Mouse (Mus musculus) large intestine, adult 2 months (tissue): ENCODE data around the gene Nup107. TPM values are rescaled to one million over a fixed set of nuclear protein-coding genes. Genes with fewer than 3 reads are reported as not detected.

ENCODE experiments used
- DNase-seq: peaks from one replicate; pipeline ENCODE4 v3.0.0-alpha.2; 2012; ENCODE audit warnings: low read depth, low spot score
- WGBS: fragments of 180-500 bp; shearing (Covaris S2); methylation state at CpG from one replicate; pipeline ENCODE4 v1.1.7; 2018; 5-methylcytosine and 5-hydroxymethylcytosine counted together
- polyA plus RNA-seq: library from polyadenylated mRNA; depleted of rRNA; stranded (reverse); fragments of >200 nt; gene quantifications from 2 replicates; pipeline ENCODE4 v1.2.3, GENCODE M21; 2012

Gene Nup107
- polyA plus RNA-seq, 1 experiment: 7.2 TPM

GRCm38 (mm10) chr10:117805919-117806318 lies 13.4 kb upstream of the Nup107 start:
- 67% methylated on average over 9 of the region's 9 CpGs for WGBS
- no peak for DNase-seq

- WGBS: 83% methylated on average over 31 of the region's 31 CpGs
- no peak for DNase-seq
Observed at GRCm38 (mm10) chr10:117803870-117804850, 11.7 kb upstream of the Nup107 start.

DNA sequence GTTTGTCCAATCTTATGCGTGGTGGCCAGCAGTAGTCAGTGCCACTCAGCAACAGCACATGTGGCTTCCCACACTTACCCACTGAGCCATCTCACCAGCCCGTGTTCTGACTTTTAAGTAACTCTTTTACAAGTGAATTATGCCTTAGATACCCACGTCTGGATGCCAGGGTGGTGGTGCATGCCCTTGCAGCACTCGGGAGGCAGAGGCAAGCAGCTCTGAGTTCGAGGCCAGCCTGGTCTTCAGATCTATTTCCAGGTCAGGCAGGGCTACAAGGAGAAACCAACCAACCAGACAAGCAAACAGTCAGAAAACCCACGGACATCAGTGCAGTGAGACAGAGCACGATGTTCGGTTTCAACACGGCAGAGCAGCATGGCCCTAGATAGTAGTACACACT lies 9.4 kb upstream of the Nup107 start:
- WGBS: 90% methylated on average over 9 of the region's 9 CpGs

GRCm38 (mm10) chr10:117799806-117800205 lies 7.3 kb upstream of the Nup107 start:
- WGBS: 49% methylated on average over 11 of the region's 11 CpGs
- no peak for DNase-seq

More for the DNA sequence above, 9.4 kb upstream of the Nup107 start:
- DNase-seq: no peak

GRCm38 (mm10) chr10:117798436-117799035 lies 6.0 kb upstream of the Nup107 start:
- DNase-seq: no peak
- 76% methylated on average over 6 of the region's 6 CpGs for WGBS

DNA sequence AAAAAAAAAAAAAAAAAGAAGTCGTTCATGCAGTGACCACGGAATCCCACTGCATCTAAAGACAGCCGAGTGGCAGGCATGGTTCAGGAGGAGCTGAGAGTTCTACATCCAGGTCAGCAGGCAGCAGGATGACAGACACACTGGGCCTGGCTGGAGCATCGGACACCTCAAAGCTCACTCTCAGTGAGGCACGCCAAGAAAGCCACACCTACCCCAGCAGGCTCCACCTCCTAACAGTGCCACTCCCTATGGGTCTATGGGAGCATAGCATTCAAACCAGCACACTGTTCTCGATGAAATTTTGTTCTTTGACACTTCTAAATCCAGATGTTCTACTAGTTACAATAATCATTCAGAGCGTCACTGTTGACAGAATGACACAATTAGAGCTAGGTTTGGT lies 5.2 kb upstream of the Nup107 start:
- no peak for DNase-seq
- WGBS: 54% methylated on average over 7 of the region's 7 CpGs

DNA sequence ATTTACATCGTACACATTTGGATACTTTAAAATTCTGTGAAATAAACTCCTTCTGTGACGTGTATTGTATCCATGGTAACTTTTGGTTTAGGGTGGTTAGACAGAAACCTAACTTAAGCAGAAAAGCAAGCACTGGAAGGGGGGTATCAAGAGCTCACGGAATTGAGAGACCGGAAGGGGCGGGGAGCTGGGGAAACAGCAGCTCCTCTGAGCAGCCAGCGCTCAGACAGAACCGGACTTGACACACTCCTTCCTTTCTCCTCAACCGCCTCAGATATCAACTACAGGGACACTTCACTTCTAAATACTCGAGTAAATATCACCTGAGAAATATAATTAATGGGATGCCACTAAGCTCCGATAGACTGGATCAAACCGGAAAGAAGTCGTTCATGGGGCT lies 4.6 kb upstream of the Nup107 start:
- DNase-seq: no peak
- WGBS: 87% methylated on average over 12 of the region's 12 CpGs

DNA sequence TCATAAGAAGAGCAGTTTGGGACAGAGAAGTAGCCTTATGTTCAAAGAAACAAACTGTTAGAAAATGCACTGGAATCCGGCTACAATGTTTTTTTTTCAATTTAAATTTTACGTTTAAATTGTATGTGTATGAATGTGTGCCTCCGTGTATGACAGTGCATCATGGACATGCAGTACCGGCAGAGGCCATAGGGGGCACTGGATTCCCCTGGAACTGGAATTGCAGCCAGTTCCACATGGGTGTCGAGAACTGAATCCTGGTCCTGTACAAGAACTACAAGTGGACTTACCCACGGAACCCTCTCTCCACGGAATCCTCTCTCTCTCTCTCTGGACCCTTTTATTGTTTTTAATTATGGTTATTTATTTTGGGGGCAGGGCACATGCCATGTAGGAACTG lies 3.7 kb upstream of the Nup107 start:
- WGBS: 95% methylated on average over 7 of the region's 7 CpGs
- DNase-seq: no peak

DNA sequence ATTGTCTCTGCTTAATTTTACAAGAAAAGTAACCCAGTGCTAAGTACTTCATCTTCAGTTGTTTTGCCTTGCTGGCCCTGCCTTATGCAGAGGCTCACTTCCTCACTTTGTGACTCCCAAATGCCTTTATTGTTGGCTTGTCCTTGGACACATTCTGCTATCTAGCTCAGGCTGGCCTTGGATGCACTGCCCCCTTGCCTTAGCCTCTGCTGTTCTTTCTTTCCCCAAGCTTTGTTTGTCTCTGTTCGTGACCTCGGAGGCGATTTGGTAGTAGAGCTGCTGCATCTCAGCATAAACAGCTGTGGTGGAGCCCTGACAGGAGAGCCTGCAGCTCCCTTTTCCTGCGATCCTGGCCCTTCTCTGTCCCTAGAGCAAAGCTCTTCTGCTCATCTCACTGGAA lies 2.7 kb upstream of the Nup107 start:
- WGBS: 76% methylated on average over 4 of the region's 4 CpGs

GRCm38 (mm10) chr10:117793436-117794030 lies 1.0 kb upstream of the Nup107 start:
- DNase-seq: no peak
- 55% methylated on average over 11 of the region's 11 CpGs for WGBS

More for the DNA sequence above, 2.7 kb upstream of the Nup107 start:
- DNase-seq: no peak

- 86% methylated on average over 2 of the region's 2 CpGs for WGBS
- DNase-seq: no peak
Observed at GRCm38 (mm10) chr10:117791171-117791470, 1.4 kb downstream of the Nup107 start.

- 87% methylated on average over 17 of the region's 17 CpGs for WGBS
- DNase-seq: no peak
Observed at GRCm38 (mm10) chr10:117790421-117791170, 1.9 kb downstream of the Nup107 start.

GRCm38 (mm10) chr10:117790011-117790410 lies 2.5 kb downstream of the Nup107 start:
- WGBS: 70% methylated on average over 1 of the region's 1 CpGs

GRCm38 (mm10) chr10:117784646-117785045 lies 7.9 kb downstream of the Nup107 start:
- WGBS: 92% methylated on average over 7 of the region's 7 CpGs
- no peak for DNase-seq

More at GRCm38 (mm10) chr10:117790011-117790410, 2.5 kb downstream of the Nup107 start:
- DNase-seq: no peak

DNA sequence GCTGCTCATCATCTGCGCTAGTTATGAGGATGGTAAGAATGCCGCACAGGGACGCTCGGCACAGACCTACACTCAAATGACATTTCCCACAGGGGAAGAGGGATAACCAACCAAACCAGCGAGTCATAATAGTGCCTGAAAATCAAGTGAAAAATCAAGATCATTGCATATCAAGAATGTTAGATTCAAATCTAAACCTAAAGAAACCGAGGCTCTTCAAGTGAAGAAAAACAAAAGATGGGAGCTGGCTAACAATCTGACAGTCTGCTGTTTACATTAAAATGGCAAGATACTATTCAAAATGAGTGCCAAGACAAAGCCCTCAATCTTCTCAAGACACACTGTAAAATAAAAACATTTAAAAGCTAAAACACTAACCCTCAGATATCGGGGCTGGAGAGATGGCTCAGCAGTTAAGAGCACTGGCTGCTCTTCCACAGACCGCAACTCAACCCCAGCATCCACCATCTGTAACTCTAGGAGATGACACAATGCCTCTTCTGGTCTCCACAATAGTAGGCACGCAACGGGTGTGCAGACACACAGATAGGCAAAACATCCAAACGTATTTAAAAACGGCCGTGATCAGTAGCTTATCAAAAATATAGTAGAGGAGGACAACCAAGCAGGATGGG lies 8.6 kb downstream of the Nup107 start:
- DNase-seq: no peak
- WGBS: 96% methylated on average over 13 of the region's 13 CpGs

DNA sequence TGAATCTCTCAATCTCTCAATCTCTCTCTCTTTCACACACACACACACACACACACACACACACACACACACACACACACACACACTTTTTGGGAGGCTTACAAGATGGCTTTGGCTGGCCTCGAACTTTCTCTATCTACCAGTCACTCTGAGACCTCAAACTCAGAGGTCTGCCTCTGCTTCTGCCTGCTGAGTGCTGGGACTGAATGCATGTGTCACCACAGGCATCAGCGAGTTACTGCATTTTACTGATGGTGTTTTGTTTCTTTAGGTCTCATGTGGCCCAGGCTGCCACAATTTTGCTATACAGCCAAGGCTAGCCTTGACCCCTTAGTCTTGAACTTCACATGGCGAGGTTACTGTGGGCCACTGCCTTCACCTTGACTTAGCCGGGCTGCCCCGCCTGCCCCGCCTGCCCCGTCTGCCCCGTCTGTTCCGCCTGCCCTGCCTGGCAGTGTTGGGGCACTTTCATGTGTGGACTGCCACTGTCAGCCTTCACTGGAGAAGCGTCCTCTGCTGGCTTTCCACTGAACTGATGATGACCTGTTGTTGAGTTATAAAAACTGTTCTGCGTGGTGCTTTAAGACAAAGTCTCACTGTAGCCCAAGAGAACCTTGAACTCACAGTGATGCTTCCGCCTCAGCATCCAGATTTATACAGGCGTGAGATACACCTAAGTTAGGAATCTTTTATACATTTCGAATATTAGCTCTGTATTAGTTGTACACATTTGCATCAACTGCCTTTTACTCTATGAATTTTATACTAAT lies 9.8 kb downstream of the Nup107 start:
- DNase-seq: no peak
- WGBS: 79% methylated on average over 14 of the region's 14 CpGs

DNA sequence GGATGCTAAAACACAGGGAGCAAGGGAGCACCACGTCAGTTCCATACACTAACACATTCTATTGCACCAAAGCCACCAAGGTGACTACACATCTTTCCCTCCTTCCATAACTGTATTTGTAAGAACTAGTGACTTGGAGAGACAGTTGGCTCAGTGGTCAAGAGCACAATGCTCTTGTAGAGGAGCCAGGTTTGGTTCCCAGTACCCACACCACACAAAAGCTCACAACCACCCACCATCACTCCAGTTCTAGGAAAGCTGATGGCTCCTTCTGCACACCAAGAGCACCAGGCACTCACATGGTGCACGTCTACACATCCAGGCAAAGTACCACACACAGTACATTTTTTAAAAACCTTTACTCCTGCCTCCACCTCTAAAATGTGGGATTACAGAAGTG lies 10.4 kb downstream of the Nup107 start:
- 93% methylated on average over 2 of the region's 2 CpGs for whole genome bisulfite sequencing
- DNase-seq: no peak

DNA sequence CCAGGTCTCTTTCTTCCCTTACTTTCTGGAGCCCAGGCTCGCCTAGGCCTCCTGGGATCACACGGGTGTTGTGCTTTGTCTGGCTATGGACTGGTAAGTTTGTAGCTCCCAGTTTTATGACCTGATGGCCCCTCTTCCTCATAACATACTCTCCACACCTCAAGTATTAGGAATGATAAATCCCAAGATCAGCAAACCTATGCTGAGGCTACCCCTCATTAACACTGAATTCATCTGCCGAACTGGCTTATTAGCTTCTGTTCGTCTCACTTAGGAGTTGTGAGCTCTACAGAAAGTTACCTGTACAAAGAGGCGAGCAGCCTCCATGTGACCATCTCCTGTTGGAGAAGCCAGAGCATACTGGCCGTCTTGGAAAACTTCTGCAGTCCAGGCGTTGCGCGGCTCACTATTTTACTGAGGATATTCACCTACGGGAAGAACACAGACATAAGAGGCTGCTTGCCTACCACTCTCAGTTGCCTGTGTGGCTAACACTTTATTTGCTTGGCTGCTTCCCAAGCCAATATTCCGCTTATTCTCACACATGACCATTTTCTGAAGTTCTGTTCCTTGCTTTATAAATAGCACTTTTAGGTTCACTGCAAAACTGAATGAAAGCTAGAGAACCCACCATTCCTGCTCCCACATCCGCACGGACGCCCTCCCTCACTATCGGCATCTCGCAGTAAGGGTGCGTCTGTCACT lies 11.3 kb downstream of the Nup107 start:
- whole genome bisulfite sequencing: 93% methylated on average over 17 of the region's 17 CpGs
- no peak for DNase-seq
